Mouse (Mus musculus) stomach, postnatal 0 days (tissue): ENCODE data around the gene Asgr1.

Experiments
- CTCF ChIP-seq: IDR thresholded peaks from 2 replicates; pipeline ENCODE4 v1.5.1; 2016; ENCODE audit warnings: antibody characterized with exemption, low read depth, mild to moderate bottlenecking, moderate library complexity
- EP300 ChIP-seq: optimal IDR thresholded peaks from 2 replicates; pipeline ENCODE3; 2016; ENCODE audit warnings: antibody characterized with exemption

GRCm38 (mm10) chr11:70053898-70054570, at the start of gene Asgr1:
- TF ChIP-seq CTCF (no peak), EP300 (no peak)
